Mouse (Mus musculus): ENCODE results near the gene Tnfrsf19. TPM values are rescaled to one million over a fixed set of nuclear protein-coding genes. Genes with fewer than 3 reads are reported as not detected.

Gene Tnfrsf19
- total RNA-seq, 2 experiments from 2014 or later, result 48.1 to 71.4 TPM

- DNase-seq, result no peak
Observed at GRCm38 (mm10) chr14:60966061-60966460, 80.2 kb downstream of the Tnfrsf19 start.

GRCm38 (mm10) chr14:60964016-60964810, 82.1 kb downstream of the Tnfrsf19 start:
- no peak for DNase-seq

GRCm38 (mm10) chr14:60957611-60958157, 88.6 kb downstream of the Tnfrsf19 start:
- no peak for DNase-seq

- DNase-seq, result no peak
Observed at GRCm38 (mm10) chr14:60937481-60938039, 108.7 kb downstream of the Tnfrsf19 start.

GRCm38 (mm10) chr14:60935705-60936104, 110.6 kb downstream of the Tnfrsf19 start:
- no peak for DNase-seq

GRCm38 (mm10) chr14:60926011-60926410, 120.3 kb downstream of the Tnfrsf19 start:
- DNase-seq, result no peak

- no peak for DNase-seq
Observed at GRCm38 (mm10) chr14:60916661-60917060, 129.6 kb downstream of the Tnfrsf19 start.

Other genes starting within 250 kb of the Tnfrsf19 start
- gene Sacs, start 92.0 kb upstream of the Tnfrsf19 start, total RNA-seq (2021), result 1 to 10 TPM; 7.0 to 8.8 TPM
- 1 to 10 TPM in 1 of 2 experiments, under 1 TPM in 1; 0.73 to 1.9 TPM for gene Sgcg, start 212.0 kb upstream of the Tnfrsf19 start, total RNA-seq (2021)

Data from adrenal gland, postnatal 36 days (tissue).